Comparison of ENCODE assay signal across 14 mouse cellular contexts in the genomic region with DNA sequence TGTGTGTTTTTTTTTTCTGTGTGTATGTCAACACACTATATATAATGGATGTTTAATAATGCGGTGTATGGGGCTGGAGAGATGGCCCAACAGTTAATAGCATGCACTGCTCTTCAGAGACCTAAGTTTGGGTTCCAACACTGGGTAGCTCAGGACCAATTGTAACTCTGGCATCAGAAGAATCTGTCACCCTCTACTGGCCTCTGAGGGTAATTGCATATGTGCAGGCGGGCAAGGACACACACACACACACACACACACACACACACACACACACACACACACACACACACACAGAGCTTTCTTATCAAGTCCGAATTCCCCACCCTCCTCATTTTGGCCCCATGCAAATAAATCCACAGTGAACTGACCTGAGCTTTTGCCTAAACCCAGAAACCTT. TPM values are rescaled to one million over a fixed set of nuclear protein-coding genes. Genes with fewer than 3 reads are reported as not detected.
DNase-seq lines count a peak whose midpoint lies in the region; ATAC-seq and TF ChIP-seq lines count a peak whose summit lies in the region.
"Had no signal": no experiment of that assay in that cellular context is flagged by ENCODE, and none has a peak within 500 bp of the region (broad histone marks: within the 10 kb centered on the region; RNA-seq: fewer than 3 reads in every experiment).

No protein-coding gene starts in this region.

- H3K4me3 ChIP-seq in left cerebral cortex, adult 2 months, result no peak overlapping the region; the same call in 1 of the 2 replicates
- no peak overlapping the region for H3K4me3 ChIP-seq in E14TG2a.4 (replicated peaks; ENCODE audit: low read length)

- no peaks in the 10 kb centered on the region for H3K9me3 ChIP-seq in E14TG2a.4 (ENCODE audit: low read length)
- H3K9me3 ChIP-seq: liver, embryonic 13.5 days; midbrain, embryonic 12.5 days; neural tube, embryonic 12.5 days had no signal

- peak; percentile 11 for DNase-seq in embryo, embryonic 10 days (ENCODE audit: low spot score)
- DNase-seq in embryo, embryonic 9.5 days (ENCODE audit: extremely low spot score), result no peak
- no peak for DNase-seq in left cerebral cortex, adult 2 months (ENCODE audit: extremely low spot score in 1 of 2, low spot score in 2 of 2)
- DNase-seq in left cerebral cortex, postnatal 36 days (ENCODE audit: low spot score in 2 of 2), result no peak
- DNase-seq in urinary bladder, postnatal 14 days (ENCODE audit: low spot score), result no peak
- DNase-seq in layer of hippocampus, postnatal 36 days, result no peak

- H3K27ac ChIP-seq in left cerebral cortex, adult 2 months, result peak overlapping the region; percentile 90
- H3K27ac ChIP-seq: liver, embryonic 13.5 days; midbrain, embryonic 12.5 days; neural tube, embryonic 12.5 days had no signal

- peaks cover 32% of the 10 kb centered on the region for H3K4me1 ChIP-seq in E14TG2a.4 (replicated peaks; ENCODE audit: low read depth, low read length)
- H3K4me1 ChIP-seq: neural tube, embryonic 12.5 days had no signal

- peaks cover 3% of the 10 kb centered on the region; the same call in 1 of the 2 replicates for H3K27me3 ChIP-seq in E14TG2a.4 (ENCODE audit: insufficient read depth, low read length)
- H3K27me3 ChIP-seq: neural tube, embryonic 12.5 days had no signal

- H3K36me3 ChIP-seq in E14TG2a.4 (ENCODE audit: insufficient read depth, low read length), result no peaks in the 10 kb centered on the region
- H3K36me3 ChIP-seq: liver, embryonic 13.5 days; midbrain, embryonic 12.5 days; neural tube, embryonic 12.5 days had no signal

- intact Hi-C loops in left cerebral cortex, adult 2 months (cut with DNase I), result loop anchor here (1.0 to 2.0 kb wide), 3 partner anchors 32 to 90 kb away; a partner anchor contains a TSS
- intact Hi-C loops in left cerebral cortex, postnatal 36 days (cut with DNase I), result loop anchor here (2.0 to 5.0 kb wide), 2 partner anchors 32 to 102 kb away; a partner anchor contains a TSS

- no peak for TF ChIP-seq CTCF in left cerebral cortex, adult 2 months (IDR thresholded peaks at IDR 0.05)
- TF ChIP-seq CTCF in E14TG2a.4 (conservative IDR thresholded peaks at IDR 0.05; ENCODE audit: low read length), result peak; percentile 35; the same call in 1 of the 2 replicates

- ATAC-seq in megakaryocyte progenitor cell, adult 5-6 weeks (replicated peaks; ENCODE audit: poor library complexity), result 0 out of 2 replicates have a peak, but pooled peaks have one; percentile 34

RNA-seq across cellular contexts. Expression of a gene that starts 8.3 kb away (rescaled TPM):
- total RNA-seq in left cerebral cortex, adult 2 months (2021), result not detected
- not detected for total RNA-seq in left cerebral cortex, postnatal 36 days (2021)
- total RNA-seq in megakaryocyte progenitor cell, adult 5-6 weeks (2015), result not detected in 2 replicates
- not detected in 2 replicates for total RNA-seq in megakaryocyte progenitor cell, adult 5-6 weeks (2017)
- total RNA-seq in layer of hippocampus, postnatal 36 days (2021), result not detected
- total RNA-seq: gastrocnemius, postnatal 14 days; heart, postnatal 10 days; left cerebral cortex, adult 18-20 months had no signal

RNA-seq across cellular contexts. Expression of a gene that starts 8.8 kb away (rescaled TPM):
- not detected for total RNA-seq in left cerebral cortex, adult 2 months (2021)
- total RNA-seq in left cerebral cortex, postnatal 36 days (2021), result not detected
- not detected in 2 replicates for total RNA-seq in megakaryocyte progenitor cell, adult 5-6 weeks (2015)
- total RNA-seq in megakaryocyte progenitor cell, adult 5-6 weeks (2017), result not detected in 2 replicates
- not detected for total RNA-seq in layer of hippocampus, postnatal 36 days (2021)
- total RNA-seq: gastrocnemius, postnatal 14 days; heart, postnatal 10 days; left cerebral cortex, adult 18-20 months had no signal

RNA-seq across cellular contexts. Expression of a gene that starts 32.2 kb away (rescaled TPM):
- total RNA-seq in left cerebral cortex, adult 2 months (2021), result 10 to 100 TPM; 33.2 to 42.6 TPM
- total RNA-seq in left cerebral cortex, postnatal 36 days (2021), result 10 to 100 TPM; 30.1 to 40.0 TPM
- 5.7 and 11.4 TPM in 2 replicates for total RNA-seq in megakaryocyte progenitor cell, adult 5-6 weeks (2015)
- total RNA-seq in megakaryocyte progenitor cell, adult 5-6 weeks (2017), result 12.7 and 14.9 TPM in 2 replicates
- 10 to 100 TPM; 41.8 to 43.4 TPM for total RNA-seq in layer of hippocampus, postnatal 36 days (2021)

RNA-seq across cellular contexts. Expression of a gene that starts 33.9 kb away (rescaled TPM):
- total RNA-seq in left cerebral cortex, adult 2 months (2021), result not detected
- total RNA-seq in left cerebral cortex, postnatal 36 days (2021), result not detected
- total RNA-seq in megakaryocyte progenitor cell, adult 5-6 weeks (2015), result not detected in 2 replicates
- total RNA-seq in megakaryocyte progenitor cell, adult 5-6 weeks (2017), result not detected in 2 replicates
- not detected for total RNA-seq in layer of hippocampus, postnatal 36 days (2021)
- total RNA-seq: gastrocnemius, postnatal 14 days; heart, postnatal 10 days; left cerebral cortex, adult 18-20 months had no signal

RNA-seq across cellular contexts. Expression of a gene that starts 38.3 kb away (rescaled TPM):
- total RNA-seq in left cerebral cortex, adult 2 months (2021), result 10 to 100 TPM; 34.5 to 35.9 TPM
- 10 to 100 TPM; 26.8 to 29.9 TPM for total RNA-seq in left cerebral cortex, postnatal 36 days (2021)
- total RNA-seq in megakaryocyte progenitor cell, adult 5-6 weeks (2015), result 26.2 and 31.8 TPM in 2 replicates
- 24.8 and 29.5 TPM in 2 replicates for total RNA-seq in megakaryocyte progenitor cell, adult 5-6 weeks (2017)
- 10 to 100 TPM; 31.1 to 32.1 TPM for total RNA-seq in layer of hippocampus, postnatal 36 days (2021)
